Mouse (Mus musculus): ENCODE data around the gene Tnfaip3.

Tnfaip3 gene

GRCm38 (mm10) chr10:18964856-18965255 lies 50.6 kb downstream of the Tnfaip3 start:
- no peak for DNase-seq (ENCODE audit: low spot score)

- no peak for DNase-seq (ENCODE audit: low spot score)
These were observed 55.5 kb downstream of the Tnfaip3 start for GRCm38 (mm10) chr10:18959777-18960492.

- no peak for DNase-seq (ENCODE audit: low spot score)
These were observed 61.8 kb downstream of the Tnfaip3 start for GRCm38 (mm10) chr10:18953706-18954071.

GRCm38 (mm10) chr10:18953011-18953705 lies 62.3 kb downstream of the Tnfaip3 start:
- no peak for DNase-seq (ENCODE audit: low spot score)

Measured in urinary bladder, postnatal 10 days (tissue).